Mouse (Mus musculus): ENCODE measurements around the gene Gas8. TPM values are rescaled to one million over a fixed set of nuclear protein-coding genes. Genes with fewer than 3 reads are reported as not detected.

The Gas8 gene
- polyA plus RNA-seq, 2 experiments, result 30.9 to 34.0 TPM

DNA sequence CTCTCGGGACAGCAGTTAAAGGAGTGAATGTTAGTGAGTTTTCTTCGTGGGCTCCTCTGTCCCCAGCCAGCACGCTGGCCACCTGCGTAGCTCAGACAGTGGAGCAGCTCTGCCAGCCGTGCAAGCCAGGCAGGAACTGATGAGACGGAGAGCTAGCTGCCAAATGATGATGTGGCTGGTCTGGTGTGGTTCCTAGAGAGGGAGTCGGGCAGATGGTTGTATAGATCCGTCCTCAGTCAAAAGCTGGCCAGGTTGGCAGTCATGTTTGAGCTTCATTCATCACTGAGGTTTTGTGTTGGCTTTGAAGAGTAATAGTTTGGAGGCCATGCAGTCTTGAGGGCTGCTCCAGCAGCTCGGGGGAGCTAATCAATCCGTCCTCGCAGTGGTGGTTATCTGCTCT lies 19.7 kb upstream of the Gas8 start:
- WGBS, result 90% methylated on average over 11 of the region's 11 CpGs
- no peak for ATAC-seq (ENCODE audit: low FRiP score, low read depth)

DNA sequence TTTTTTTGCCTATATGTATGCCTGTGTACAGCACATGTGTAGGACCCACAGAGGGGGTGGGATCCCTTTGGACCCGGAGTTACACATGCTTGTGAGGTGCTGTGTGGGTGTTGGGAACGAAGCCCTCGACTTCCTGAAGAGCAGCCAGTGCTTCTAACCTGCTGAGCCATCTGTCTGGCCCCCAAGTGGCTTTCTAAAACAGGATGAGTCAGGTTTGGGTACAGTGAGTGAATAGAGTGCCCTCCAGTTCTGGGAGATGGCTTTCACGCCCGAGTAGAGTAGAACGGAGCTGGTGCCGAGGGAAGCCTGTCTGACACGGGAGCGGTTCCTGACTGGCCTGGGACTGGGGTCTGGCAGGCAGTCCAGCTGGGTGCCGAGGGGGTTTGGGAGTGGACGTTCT lies 19.1 kb upstream of the Gas8 start:
- H3K4me1 ChIP-seq (ENCODE audit: control insufficient read depth, insufficient read depth, low read length), result no peaks in the 10 kb centered on the region
- H3K9ac ChIP-seq (ENCODE audit: low read depth, low read length, severe bottlenecking), result no peak overlapping the region
- H3K4me3 ChIP-seq (replicated peaks; ENCODE audit: low read length), result no peak overlapping the region
- no peak for TF ChIP-seq POLR2A (IDR thresholded peaks at IDR 0.05; ENCODE audit: borderline replicate concordance, extremely low read depth, insufficient read depth, insufficient read length)
- peaks cover 5% of the 10 kb centered on the region; the same call in 1 of the 2 replicates for H3K9me3 ChIP-seq (ENCODE audit: control insufficient read depth, low read length)
- ATAC-seq (ENCODE audit: low FRiP score, low read depth) (no peak), DNase-seq (ENCODE audit: low spot score) (no peak)
- H3K27me3 ChIP-seq (ENCODE audit: control insufficient read depth, insufficient read depth, low read length), result no peaks in the 10 kb centered on the region
- H3K27ac ChIP-seq (replicated peaks; ENCODE audit: low read depth, low read length), result no peak overlapping the region
- H3K36me3 ChIP-seq (ENCODE audit: control insufficient read depth, insufficient read depth, low read length), result peaks cover 92% of the 10 kb centered on the region
- H3K4me2 ChIP-seq (replicated peaks; ENCODE audit: low read depth, low read length, severe bottlenecking), result no peak overlapping the region
- WGBS, result 96% methylated on average over 11 of the region's 11 CpGs

More for the DNA sequence above, 19.7 kb upstream of the Gas8 start:
- H3K4me2 ChIP-seq (replicated peaks; ENCODE audit: low read depth, low read length, severe bottlenecking), result no peak overlapping the region
- no peak overlapping the region for H3K9ac ChIP-seq (ENCODE audit: low read depth, low read length, severe bottlenecking)
- no peak for TF ChIP-seq POLR2A (IDR thresholded peaks at IDR 0.05; ENCODE audit: borderline replicate concordance, extremely low read depth, insufficient read depth, insufficient read length)
- H3K4me1 ChIP-seq (ENCODE audit: control insufficient read depth, insufficient read depth, low read length), result no peaks in the 10 kb centered on the region
- no peak overlapping the region for H3K27ac ChIP-seq (replicated peaks; ENCODE audit: low read depth, low read length)
- H3K9me3 ChIP-seq (ENCODE audit: control insufficient read depth, low read length), result peaks cover 5% of the 10 kb centered on the region; the same call in 1 of the 2 replicates
- H3K36me3 ChIP-seq (ENCODE audit: control insufficient read depth, insufficient read depth, low read length), result peaks cover 92% of the 10 kb centered on the region
- DNase-seq (ENCODE audit: low spot score), result no peak
- H3K4me3 ChIP-seq (replicated peaks; ENCODE audit: low read length), result no peak overlapping the region
- no peaks in the 10 kb centered on the region for H3K27me3 ChIP-seq (ENCODE audit: control insufficient read depth, insufficient read depth, low read length)

DNA sequence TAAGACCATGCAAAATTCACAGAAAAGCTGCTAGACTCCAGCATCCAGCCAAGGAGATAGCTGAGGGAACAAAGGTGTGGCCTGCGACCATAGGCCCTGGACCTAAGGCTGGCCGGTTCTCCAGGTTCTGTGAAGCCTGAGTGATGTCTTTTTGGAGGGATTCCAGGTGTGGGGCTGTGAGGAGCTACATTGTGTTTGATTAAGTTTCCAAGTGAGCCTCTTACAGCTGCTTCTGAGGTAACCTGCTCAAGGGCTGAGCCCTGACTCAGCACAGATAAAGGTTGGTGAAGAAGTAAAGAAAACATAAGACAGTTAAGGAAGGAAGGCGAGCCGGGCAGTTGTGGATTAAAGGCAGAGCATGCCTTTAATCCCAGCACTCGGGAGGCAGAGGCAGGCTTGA lies 16.4 kb upstream of the Gas8 start:
- no peak for DNase-seq (ENCODE audit: low spot score)

DNA sequence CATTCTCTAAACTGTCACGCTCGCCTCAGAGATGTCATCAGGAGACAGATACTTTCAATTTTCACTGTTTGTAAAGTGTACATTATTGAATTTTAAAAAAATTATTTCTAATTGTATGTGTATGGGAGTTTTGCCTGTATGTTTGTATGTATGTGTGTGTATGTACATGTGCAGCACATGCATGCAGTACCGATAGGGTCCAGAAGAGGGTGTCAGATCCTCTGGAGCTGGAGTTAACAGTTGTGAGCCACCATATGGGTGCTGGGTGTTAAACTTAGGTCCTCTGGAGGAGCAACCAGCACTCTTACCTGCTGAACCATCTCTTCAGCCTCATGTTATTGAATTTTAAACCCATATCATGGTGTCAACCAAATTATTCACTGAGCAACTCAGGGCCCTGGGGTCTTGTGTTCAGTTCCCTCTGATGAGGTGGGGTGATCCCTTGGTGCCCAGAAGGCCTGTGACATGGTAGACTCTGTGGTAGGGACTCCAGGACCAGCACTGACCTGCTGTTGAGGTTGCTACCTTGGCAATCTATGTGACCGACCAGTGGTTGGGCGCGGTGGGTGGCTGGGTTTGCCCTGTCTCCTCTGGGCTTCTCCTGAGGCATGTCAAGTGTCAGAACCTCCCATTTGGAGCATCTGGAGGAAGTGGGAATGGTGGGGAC lies 14.7 kb upstream of the Gas8 start:
- Histone ChIP-seq H3K4me3 (replicated peaks; ENCODE audit: low read length) (no peak overlapping the region), H3K9me3 (ENCODE audit: control insufficient read depth, low read length) (peaks cover 5% of the 10 kb centered on the region; the same call in 1 of the 2 replicates), H3K36me3 (ENCODE audit: control insufficient read depth, insufficient read depth, low read length) (peaks cover 95% of the 10 kb centered on the region), H3K4me1 (ENCODE audit: control insufficient read depth, insufficient read depth, low read length) (no peaks in the 10 kb centered on the region), H3K4me2 (replicated peaks; ENCODE audit: low read depth, low read length, severe bottlenecking) (no peak overlapping the region), H3K9ac (ENCODE audit: low read depth, low read length, severe bottlenecking) (no peak overlapping the region), H3K27me3 (ENCODE audit: control insufficient read depth, insufficient read depth, low read length) (no peaks in the 10 kb centered on the region), H3K27ac (replicated peaks; ENCODE audit: low read depth, low read length) (no peak overlapping the region)
- no peak for TF ChIP-seq POLR2A (IDR thresholded peaks at IDR 0.05; ENCODE audit: borderline replicate concordance, extremely low read depth, insufficient read depth, insufficient read length)
- 97% methylated on average over 6 of the region's 6 CpGs for WGBS
- ATAC-seq (ENCODE audit: low FRiP score, low read depth), result no peak
- DNase-seq (ENCODE audit: low spot score), result no peak

More for the DNA sequence above, 16.4 kb upstream of the Gas8 start:
- no peak overlapping the region for H3K4me3 ChIP-seq (replicated peaks; ENCODE audit: low read length)
- no peak for TF ChIP-seq POLR2A (IDR thresholded peaks at IDR 0.05; ENCODE audit: borderline replicate concordance, extremely low read depth, insufficient read depth, insufficient read length)
- 90% methylated on average over 5 of the region's 5 CpGs for WGBS
- H3K9me3 ChIP-seq (ENCODE audit: control insufficient read depth, low read length), result peaks cover 5% of the 10 kb centered on the region; the same call in 1 of the 2 replicates
- ATAC-seq (ENCODE audit: low FRiP score, low read depth), result no peak
- no peaks in the 10 kb centered on the region for H3K4me1 ChIP-seq (ENCODE audit: control insufficient read depth, insufficient read depth, low read length)
- H3K36me3 ChIP-seq (ENCODE audit: control insufficient read depth, insufficient read depth, low read length), result peaks cover 91% of the 10 kb centered on the region
- no peak overlapping the region for H3K9ac ChIP-seq (ENCODE audit: low read depth, low read length, severe bottlenecking)
- no peaks in the 10 kb centered on the region for H3K27me3 ChIP-seq (ENCODE audit: control insufficient read depth, insufficient read depth, low read length)
- no peak overlapping the region for H3K27ac ChIP-seq (replicated peaks; ENCODE audit: low read depth, low read length)
- H3K4me2 ChIP-seq (replicated peaks; ENCODE audit: low read depth, low read length, severe bottlenecking), result no peak overlapping the region

DNA sequence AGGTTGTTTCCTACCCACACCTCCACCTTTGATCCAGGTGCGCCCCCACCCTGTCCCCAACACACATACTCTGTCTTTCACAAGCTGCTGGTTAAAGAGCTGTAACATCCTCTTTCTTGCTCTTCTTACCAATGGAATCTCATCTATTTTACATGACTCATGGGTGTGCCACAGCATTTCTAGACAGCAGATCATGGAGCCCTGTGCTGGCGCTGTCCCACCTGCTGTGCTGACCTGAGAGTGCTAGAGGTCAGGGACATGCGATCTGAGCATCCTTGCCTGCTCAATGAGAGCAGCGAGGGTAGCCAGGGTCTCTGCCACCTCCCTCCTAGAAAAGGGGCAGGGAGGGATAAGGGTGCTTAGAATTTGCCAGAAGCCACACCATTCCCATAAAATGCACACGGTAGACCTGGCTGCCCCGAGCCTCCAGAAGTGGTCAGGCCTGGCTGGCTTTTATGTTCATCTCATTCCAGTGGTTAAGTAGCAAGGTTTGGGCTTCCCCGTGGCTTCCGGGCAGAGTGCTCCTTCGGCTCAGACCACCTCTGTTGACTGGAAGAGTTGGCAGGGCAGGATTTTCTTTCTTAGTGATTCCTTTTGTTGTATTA lies 13.9 kb upstream of the Gas8 start:
- Histone ChIP-seq H3K27ac (replicated peaks; ENCODE audit: low read depth, low read length) (no peak overlapping the region), H3K4me1 (ENCODE audit: control insufficient read depth, insufficient read depth, low read length) (no peaks in the 10 kb centered on the region), H3K36me3 (ENCODE audit: control insufficient read depth, insufficient read depth, low read length) (peaks cover 95% of the 10 kb centered on the region), H3K4me3 (replicated peaks; ENCODE audit: low read length) (no peak overlapping the region), H3K9me3 (ENCODE audit: control insufficient read depth, low read length) (peaks cover 5% of the 10 kb centered on the region; the same call in 1 of the 2 replicates), H3K4me2 (replicated peaks; ENCODE audit: low read depth, low read length, severe bottlenecking) (no peak overlapping the region), H3K9ac (ENCODE audit: low read depth, low read length, severe bottlenecking) (no peak overlapping the region), H3K27me3 (ENCODE audit: control insufficient read depth, insufficient read depth, low read length) (no peaks in the 10 kb centered on the region)
- 81% methylated on average over 9 of the region's 9 CpGs for WGBS
- TF ChIP-seq POLR2A (IDR thresholded peaks at IDR 0.05; ENCODE audit: borderline replicate concordance, extremely low read depth, insufficient read depth, insufficient read length), result no peak
- no peak for DNase-seq (ENCODE audit: low spot score)
- ATAC-seq (ENCODE audit: low FRiP score, low read depth), result no peak
